Mouse (Mus musculus) left cerebral cortex, postnatal 14 days (tissue): Measurements from ENCODE around the gene Mcat. TPM values are rescaled to one million over a fixed set of nuclear protein-coding genes. Genes with fewer than 3 reads are reported as not detected.
"Not testable (repeated sequence)": the region's sequence is repeated elsewhere in the genome, so short reads cannot be mapped to it uniquely, and the experiment has no call there.

Experiments used
- DNase-seq, 2 experiments: peaks; one replicate each; pipeline ENCODE4 v3.0.0; 2021 to 2022; ENCODE audit warnings: low spot score in 2 of 2, mixed read lengths in 1 of 2
- intact Hi-C: fragments of 180-260 bp; cut with DNase I; formaldehyde crosslinking; loops from one replicate; pipeline ENCODE4 v1.15.1; 2025
- microRNA-seq, 2 experiments: library from miRNA; unstranded; fragments of <30 nt; microRNA quantifications; one replicate each; pipeline ENCODE4 v1.2.0; 2022
- total RNA-seq, 2 experiments: library from RNA; stranded (reverse); gene quantifications; 2 replicates each; pipeline ENCODE4 v1.2.3; 2021

Mcat gene
- total RNA-seq, 2 experiments from 2014 or later: 29.0 to 31.1 TPM

DNA sequence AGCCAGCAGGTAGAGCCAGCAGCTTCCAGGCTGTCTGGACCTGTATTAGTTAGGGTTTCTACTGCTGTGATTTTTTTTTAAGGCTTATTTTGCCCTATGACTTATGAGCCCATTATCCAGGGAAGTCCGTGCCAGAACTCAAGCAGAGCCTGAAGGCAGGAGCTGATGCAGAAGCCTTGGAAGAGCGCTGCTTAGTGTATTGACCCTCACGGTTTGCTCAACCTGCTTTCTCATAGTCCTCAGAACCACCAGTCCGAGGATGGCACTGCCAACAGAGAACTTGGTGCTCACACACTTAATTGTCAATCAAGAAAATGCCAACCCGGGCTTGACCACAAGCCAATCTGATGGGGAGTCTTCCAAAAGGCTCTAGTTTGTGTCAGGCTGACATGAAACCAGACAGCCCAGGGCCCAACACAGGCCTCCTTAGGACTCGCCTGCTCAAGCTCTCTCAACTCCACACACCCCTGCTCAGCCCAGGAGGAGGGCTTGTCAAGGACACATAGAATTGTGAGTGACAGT is 42.7 kb downstream of the Mcat start:
- no peak for DNase-seq
- intact Hi-C loops: no loop called here

DNA sequence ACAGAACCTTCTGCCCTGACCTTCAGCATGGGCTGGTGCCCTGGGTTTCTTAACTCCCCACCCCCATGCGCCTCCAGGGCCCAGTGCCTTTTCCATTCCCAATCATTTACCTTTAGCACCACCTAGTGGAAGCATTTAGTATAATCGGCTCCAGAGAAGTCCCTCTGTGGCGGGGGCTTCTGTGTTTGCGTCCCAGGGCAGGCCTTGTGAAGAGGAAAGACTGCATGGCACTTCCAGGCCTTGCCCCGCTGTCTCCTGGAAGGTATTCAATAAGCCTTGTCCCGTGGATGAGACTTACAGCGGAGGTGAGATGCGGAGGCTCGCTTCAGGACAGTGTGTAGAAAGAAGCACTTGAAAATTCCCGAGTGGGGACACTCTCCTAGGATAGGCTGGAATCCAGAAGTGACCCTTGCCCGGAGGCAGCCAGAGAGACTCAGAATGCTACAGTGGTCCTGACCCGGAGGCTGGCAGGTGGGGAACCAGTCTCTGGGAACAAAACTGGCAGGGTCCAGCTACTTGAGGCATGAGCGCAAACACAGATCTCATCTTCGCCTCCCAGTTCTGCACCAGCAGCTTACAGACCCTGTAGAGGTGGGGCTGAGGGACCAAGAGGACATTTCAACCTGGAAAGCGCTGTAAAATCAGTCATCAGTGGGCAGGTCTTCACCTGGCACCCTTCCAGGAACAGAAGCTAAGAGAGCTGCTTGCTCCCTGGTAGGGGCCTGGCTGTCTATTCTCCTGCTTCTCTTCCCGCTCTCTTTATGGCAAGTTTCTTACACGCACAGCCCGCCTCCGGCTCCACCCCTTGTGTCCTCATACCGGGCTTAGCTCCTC is 45.2 kb downstream of the Mcat start:
- peak; percentile 71 to 74 for DNase-seq
- intact Hi-C loops: loop anchor here (5.0 to 10.0 kb wide), 4 partner anchors 131 to 704 kb away; no protein-coding TSS in a partner anchor

DNA sequence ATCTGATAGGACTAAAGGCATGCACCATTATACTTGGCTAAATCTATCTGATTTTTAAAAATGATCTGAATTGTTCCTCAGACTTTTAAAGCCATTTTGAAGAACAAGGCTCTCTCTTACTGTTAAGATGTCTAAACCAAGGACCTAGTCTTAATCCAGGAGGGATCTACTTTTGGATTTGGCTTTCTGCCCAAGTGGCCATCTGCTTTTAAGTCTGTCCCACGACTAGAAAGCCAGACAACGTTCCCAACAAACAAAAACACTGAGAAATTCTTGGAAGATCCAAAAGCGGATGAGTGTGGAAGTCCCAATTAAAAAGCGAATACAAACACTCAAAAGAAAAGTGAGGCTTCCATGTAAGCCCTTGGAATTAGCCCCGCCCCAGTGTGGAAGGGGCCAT is 48.6 kb downstream of the Mcat start:
- intact Hi-C loops: loop anchor here (5.0 to 10.0 kb wide), 4 partner anchors 128 to 700 kb away; no protein-coding TSS in a partner anchor
- peak; percentile 33 to 52 for DNase-seq

DNA sequence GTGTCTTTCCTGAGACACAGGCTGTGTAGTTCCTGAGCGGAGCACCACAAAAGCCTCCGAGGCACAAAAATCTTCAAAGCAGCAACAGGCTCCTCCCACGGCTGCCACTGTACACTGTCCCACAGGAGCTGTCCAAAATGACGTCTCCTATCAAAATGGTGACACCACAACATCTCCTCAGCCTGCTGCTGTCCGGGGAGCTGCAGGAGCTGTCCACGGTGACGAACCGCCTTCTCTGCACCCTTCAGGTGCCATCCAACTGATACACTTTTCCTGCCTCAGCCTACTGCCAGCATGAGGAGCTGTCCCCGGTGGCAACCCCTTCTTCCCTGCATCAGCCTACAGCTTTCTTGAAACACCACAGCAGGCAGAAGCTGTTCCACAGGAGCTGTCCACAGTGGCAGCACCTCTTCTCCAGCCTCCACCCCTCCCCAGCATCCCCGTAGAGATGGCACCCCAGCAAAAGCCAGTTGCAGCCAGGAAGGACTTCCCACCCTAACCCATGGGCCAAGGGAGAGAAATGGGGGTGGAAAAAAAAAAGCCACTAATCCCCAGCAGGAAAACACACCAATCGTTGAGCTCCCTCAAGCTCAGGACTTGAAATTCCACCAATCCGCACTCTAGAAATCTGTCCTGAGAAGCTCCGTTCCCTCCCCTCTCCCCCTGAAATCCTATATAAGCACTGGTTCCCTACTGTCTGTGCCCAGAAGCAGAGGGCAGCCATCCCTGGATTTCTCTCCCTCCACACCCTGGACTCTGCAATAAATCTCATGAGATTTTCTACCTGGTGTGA is 50.9 kb downstream of the Mcat start:
- DNase-seq: no peak
- intact Hi-C loops: loop anchor here (10.0 kb wide), 2 partner anchors 358 to 698 kb away; no protein-coding TSS in a partner anchor

DNA sequence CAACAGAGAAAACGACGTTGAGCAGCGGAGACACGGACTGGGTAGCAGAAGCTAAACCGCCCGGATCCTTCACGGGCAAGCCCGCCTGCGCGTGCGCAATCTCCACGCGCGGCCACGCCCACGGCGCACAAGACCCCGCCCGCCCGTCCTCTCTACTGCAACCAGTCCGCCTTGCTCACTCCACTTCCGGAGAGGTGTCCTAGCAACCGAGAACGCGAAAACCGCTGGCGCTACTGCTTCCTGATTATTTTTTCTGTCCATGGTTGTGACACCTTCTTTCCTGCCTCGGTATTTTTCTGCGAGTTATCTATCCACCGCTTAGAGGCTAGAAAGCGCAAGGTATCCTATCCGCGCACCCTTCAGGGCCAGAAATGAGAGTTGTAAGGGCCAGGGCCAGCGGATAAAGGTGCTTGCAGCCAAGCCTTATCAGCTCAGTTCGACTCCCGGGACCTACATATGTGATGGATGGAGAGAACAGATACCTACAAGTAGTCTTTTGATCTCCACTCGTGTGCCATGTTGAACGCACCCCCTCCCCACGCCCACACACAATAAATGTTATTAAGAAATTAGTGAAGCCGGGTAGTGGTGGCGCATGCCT is 52.7 kb downstream of the Mcat start, which contains the start of gene Ttll1:
Gene Ttll1, minus strand, starts transcription at position 89 of the 601 bp plus-strand sequence.
- intact Hi-C loops: loop anchor here (10.0 kb wide), 2 partner anchors 356 to 696 kb away; no protein-coding TSS in a partner anchor
- peak; percentile 95 to 96 for DNase-seq

DNA sequence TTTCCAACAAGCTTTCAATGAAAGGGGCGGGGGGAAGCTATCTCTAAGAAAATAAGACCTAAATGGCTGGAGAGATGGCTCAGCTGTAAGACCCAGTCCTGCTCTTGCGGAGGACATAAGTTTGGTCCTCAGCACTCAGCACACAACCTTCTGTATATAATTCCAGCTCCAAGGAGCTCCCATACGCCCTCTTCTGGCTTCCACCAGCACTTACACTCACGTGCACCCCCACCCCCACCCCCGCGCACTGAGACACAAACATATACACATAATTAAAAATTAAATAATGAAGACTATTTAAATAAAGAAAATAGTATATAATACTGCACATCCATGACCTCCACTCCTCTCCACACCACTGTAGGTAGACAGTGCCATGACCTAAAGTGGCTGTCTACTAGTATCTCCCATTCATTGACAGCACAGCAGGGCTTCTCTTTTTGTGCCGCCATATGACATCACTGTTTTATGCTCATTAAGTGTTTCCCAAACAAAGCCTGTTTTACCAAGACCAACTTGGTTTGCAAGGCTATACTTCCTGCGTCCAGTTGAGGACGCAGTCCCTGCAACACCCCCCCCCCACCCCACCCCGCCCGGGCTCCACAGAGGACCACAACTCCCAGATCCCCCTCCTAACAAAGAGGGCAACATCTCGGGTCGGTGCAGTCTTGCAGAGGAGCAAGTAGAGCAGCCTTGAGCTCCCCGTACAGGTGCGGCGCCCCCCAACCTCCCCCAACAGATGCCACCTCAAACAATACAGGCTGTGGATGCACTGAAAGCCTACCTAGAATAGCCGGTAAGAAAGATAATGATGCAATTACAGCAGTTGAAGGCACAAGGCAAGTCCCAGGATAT is 53.4 kb downstream of the Mcat start:
- no peak for DNase-seq
- intact Hi-C loops: loop anchor here (10.0 kb wide), 2 partner anchors 355 to 695 kb away; no protein-coding TSS in a partner anchor

DNA sequence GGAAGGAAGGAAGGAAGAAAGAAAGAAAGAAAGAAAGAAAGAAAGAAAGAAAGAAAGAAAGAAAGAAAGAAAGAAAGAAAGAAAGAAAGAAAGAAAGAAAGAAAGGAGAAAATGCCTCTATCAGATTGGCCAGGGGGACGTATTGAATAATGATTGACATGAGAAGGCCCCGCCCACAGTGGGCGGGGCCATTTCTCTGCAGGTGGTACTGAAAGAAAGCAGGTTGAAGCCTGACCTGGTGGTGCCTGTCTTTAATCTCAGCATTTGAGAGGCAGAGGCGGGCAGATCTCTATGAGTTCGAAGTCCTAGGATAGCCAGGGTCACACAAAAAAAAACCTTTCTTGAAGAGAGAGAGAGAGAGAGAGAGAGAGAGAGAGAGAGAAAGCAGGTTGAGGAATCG is 62.1 kb downstream of the Mcat start:
- DNase-seq, intact Hi-C loops: not testable (repeated sequence)

DNA sequence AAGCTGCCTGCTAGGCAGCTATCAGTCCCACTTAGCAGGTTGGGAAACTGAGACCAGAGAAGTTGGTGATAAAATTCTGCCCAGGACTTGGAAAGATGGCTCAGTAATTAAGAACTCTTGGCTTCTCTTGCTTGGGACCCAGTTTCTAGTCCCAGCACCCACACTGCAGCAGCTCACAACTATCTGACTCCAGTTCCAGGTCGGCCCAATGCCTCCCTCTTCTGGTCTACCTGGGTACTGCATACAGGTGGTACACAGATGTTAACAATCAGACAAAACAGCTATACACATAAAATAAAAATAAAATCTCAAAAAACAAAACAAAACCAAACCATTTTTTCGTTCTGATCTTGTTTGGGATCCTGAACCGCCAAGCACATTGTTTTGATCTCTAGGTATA is 63.2 kb downstream of the Mcat start:
- DNase-seq: no peak
- intact Hi-C loops: no loop called here

DNA sequence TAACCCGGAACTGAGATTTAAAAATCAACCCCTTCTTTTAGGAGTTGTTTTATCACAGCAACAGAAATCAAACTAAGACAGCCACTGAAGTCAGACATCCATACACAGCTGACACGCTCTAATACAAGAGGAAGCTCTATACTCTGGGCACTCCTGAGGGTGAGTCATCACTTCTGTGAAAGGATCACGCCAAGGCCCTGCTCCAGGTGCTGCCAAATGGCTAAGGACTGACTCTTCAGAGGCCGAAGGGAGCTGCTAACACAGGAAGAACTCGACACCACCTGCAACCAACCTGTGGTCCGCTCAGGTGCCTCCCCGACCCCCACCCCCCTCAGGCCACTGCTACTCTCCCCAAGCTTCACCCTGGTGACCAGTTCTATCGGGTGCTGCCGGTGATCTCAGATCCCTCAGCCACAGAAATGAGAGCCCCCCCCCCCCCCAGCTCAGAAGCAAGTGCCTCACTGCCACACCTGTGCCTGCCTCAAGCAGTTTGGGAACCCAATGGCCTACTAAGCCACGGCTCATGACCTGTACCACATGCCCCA is 64.3 kb downstream of the Mcat start:
- DNase-seq: no peak
- intact Hi-C loops: no loop called here

DNA sequence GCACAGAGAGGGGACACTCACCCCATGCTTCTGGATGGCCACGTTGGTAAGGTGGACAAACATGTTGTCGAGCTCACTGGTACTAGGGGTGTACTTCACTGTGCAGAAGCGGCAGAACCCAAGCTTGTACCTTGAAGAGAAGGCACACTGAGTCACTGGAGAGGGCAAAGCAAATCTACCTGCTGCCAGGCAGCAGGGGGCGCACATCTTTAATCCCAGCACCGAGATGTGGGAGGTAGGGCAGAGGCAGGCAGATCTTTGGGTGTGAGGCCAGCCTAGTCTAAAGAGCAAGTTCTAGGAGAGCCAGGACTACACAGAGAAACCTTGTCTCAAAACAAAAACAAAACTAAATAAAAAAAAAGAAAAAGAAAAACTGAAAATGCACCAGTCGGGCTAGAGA is 66.3 kb downstream of the Mcat start:
- no peak for DNase-seq
- intact Hi-C loops: no loop called here

Small RNAs within 50 kb of the gene (microRNA-seq; reads per million reads assigned to microRNA genes)
- 0 reads per million in 2 experiments for gene Gm24575

Other genes starting within 250 kb of the Mcat start
- gene Arfgap3, start 213.5 kb downstream of the Mcat start, total RNA-seq: 10 to 100 TPM; 19.9 to 21.3 TPM
- gene Pacsin2, start 99.2 kb downstream of the Mcat start, total RNA-seq: 10 to 100 TPM; 75.8 to 77.4 TPM
- gene Ttll1, start 52.9 kb downstream of the Mcat start, total RNA-seq: 10 to 100 TPM; 53.9 to 56.3 TPM
- not detected for gene Bik, start 36.9 kb downstream of the Mcat start, total RNA-seq
- gene Tspo, start 195 bp downstream of the Mcat start, total RNA-seq: 1 to 10 TPM; 2.4 to 2.8 TPM
- 10 to 100 TPM; 16.2 to 17.2 TPM for gene Ttll12, start 31.4 kb upstream of the Mcat start, total RNA-seq
- gene Scube1, start 161.2 kb upstream of the Mcat start, total RNA-seq: 10 to 100 TPM; 58.6 to 65.6 TPM
- gene Mpped1, start 215.7 kb upstream of the Mcat start, total RNA-seq: 100 to 1,000 TPM; 217 to 234 TPM